Mouse (Mus musculus): ENCODE measurements around the gene Cdh6. TPM values are rescaled to one million over a fixed set of nuclear protein-coding genes. Genes with fewer than 3 reads are reported as not detected.

Cdh6 gene
- total and polyA plus RNA-seq, 2 experiments from 2014 or later: 18.1 to 20.1 TPM

DNA sequence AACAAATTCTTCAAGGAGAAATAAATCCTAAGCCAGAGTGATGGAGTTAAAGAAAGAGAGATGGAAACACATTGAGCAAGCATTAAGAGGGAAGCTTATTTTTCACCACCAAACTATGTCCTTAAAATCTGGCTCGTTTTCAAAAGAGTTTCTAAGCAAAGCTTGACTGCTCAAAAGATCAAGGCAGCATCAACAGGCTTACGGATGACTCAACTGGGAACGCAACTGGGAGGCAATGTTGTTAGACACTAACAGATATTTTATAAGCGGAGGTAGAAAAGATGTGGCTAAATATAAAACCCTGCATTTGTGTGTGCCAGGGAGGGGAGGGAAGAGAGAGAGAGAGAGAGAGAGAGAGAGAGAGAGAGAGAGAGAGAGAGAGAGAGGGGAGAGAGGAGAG lies 31.5 kb downstream of the Cdh6 start:
- Histone ChIP-seq H3K36me3 (ENCODE audit: insufficient read depth, low read length) (no peaks in the 10 kb centered on the region), H3K27ac (ENCODE audit: low read depth, low read length) (no peak overlapping the region), H3K4me3 (ENCODE audit: low read depth, low read length) (no peak overlapping the region), H3K27me3 (ENCODE audit: insufficient read depth, low read length) (no peaks in the 10 kb centered on the region), H3K9ac (replicated peaks; ENCODE audit: low read length, poor library complexity, severe bottlenecking) (no peak overlapping the region), H3K9me3 (ENCODE audit: low read length) (no peaks in the 10 kb centered on the region), H3K4me2 (ENCODE audit: low read depth, low read length, poor library complexity, severe bottlenecking) (no peak overlapping the region), H3K4me1 (ENCODE audit: insufficient read depth, low read length) (no peaks in the 10 kb centered on the region)
- no peak for DNase-seq (ENCODE audit: low spot score)
- TF ChIP-seq CTCF (IDR thresholded peaks at IDR 0.05): no peak
- ATAC-seq (ENCODE audit: low FRiP score): no peak
- 55% methylated on average over 4 of the region's 4 CpGs for WGBS

DNA sequence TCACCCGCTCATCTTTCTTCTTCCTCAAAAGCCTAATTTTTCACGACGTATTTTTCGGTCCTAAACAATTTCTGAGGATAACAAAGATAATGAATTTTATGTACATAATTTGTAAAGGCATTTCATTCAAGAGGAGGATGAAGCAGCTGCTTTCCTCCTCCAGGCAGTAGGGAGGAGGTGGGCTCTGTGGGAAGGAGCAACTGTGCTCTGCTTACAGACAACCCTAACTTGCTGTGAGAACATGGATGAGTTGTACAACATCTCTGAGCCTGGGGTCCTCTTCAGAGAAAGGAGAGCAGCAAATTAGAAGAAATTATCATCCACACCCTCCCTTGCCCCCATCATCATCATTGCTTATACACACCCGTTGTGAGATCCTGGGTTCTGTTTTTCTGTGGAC lies 33.8 kb downstream of the Cdh6 start:
- no peaks in the 10 kb centered on the region for H3K9me3 ChIP-seq (ENCODE audit: low read length)
- no peak overlapping the region for H3K9ac ChIP-seq (replicated peaks; ENCODE audit: low read length, poor library complexity, severe bottlenecking)
- no peak overlapping the region for H3K4me2 ChIP-seq (ENCODE audit: low read depth, low read length, poor library complexity, severe bottlenecking)
- H3K27ac ChIP-seq (ENCODE audit: low read depth, low read length): no peak overlapping the region
- WGBS: 72% methylated on average over 5 of the region's 5 CpGs
- H3K36me3 ChIP-seq (ENCODE audit: insufficient read depth, low read length): no peaks in the 10 kb centered on the region
- H3K4me3 ChIP-seq (ENCODE audit: low read depth, low read length): no peak overlapping the region
- no peaks in the 10 kb centered on the region for H3K4me1 ChIP-seq (ENCODE audit: insufficient read depth, low read length)
- no peak for TF ChIP-seq CTCF (IDR thresholded peaks at IDR 0.05)
- no peak for ATAC-seq (ENCODE audit: low FRiP score)
- H3K27me3 ChIP-seq (ENCODE audit: insufficient read depth, low read length): no peaks in the 10 kb centered on the region
- no peak for DNase-seq (ENCODE audit: low spot score)

DNA sequence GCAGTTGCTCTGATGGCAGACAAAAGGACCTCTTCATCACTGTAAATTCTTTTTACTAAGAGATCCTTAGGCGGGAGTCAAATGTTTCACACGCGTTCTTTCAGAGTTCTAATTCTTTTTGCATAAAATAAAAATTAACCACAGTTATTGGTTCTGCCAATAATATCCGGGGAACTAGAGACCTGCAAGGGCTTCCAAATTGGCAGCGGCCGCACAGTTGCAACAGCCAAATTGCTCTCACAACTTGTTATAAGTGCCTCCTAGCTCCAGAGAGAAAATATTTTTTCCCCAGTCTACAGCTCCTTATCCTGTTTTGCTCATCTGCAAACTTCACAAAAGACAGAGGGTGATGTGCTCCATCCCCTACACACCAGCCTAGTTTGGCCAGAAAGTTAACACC lies 36.3 kb downstream of the Cdh6 start:
- TF ChIP-seq CTCF (IDR thresholded peaks at IDR 0.05): no peak
- WGBS: 82% methylated on average over 6 of the region's 6 CpGs
- H3K4me3 ChIP-seq (ENCODE audit: low read depth, low read length): no peak overlapping the region
- H3K9me3 ChIP-seq (ENCODE audit: low read length): no peaks in the 10 kb centered on the region
- H3K4me2 ChIP-seq (ENCODE audit: low read depth, low read length, poor library complexity, severe bottlenecking): no peak overlapping the region
- no peak overlapping the region for H3K9ac ChIP-seq (replicated peaks; ENCODE audit: low read length, poor library complexity, severe bottlenecking)
- DNase-seq (ENCODE audit: low spot score) (peak; percentile 15), ATAC-seq (ENCODE audit: low FRiP score) (no peak)
- no peaks in the 10 kb centered on the region for H3K27me3 ChIP-seq (ENCODE audit: insufficient read depth, low read length)
- H3K36me3 ChIP-seq (ENCODE audit: insufficient read depth, low read length): no peaks in the 10 kb centered on the region
- no peak overlapping the region for H3K27ac ChIP-seq (ENCODE audit: low read depth, low read length)
- no peaks in the 10 kb centered on the region for H3K4me1 ChIP-seq (ENCODE audit: insufficient read depth, low read length)

DNA sequence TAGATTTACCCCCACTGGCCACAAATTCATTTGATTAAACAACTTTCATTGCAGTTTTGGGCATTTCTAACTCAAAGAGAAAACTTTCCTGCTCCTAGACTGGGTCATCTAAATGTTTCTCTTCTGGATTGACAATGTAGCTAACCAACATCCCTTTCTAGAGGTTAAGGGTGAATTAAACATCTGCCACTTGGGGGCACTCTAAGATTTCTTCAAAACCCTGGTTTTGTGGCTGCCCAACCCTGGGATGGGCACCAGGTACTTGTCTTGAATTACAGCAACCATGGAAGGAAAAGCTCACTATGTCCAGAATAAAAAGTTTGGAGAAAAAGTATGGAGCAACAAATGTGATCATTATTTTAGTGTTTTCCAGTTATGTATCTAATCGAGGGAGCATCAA lies 39.4 kb downstream of the Cdh6 start:
- Histone ChIP-seq H3K9me3 (ENCODE audit: low read length) (no peaks in the 10 kb centered on the region), H3K36me3 (ENCODE audit: insufficient read depth, low read length) (no peaks in the 10 kb centered on the region), H3K27me3 (ENCODE audit: insufficient read depth, low read length) (no peaks in the 10 kb centered on the region), H3K9ac (replicated peaks; ENCODE audit: low read length, poor library complexity, severe bottlenecking) (no peak overlapping the region), H3K4me3 (ENCODE audit: low read depth, low read length) (no peak overlapping the region), H3K4me2 (ENCODE audit: low read depth, low read length, poor library complexity, severe bottlenecking) (no peak overlapping the region), H3K27ac (ENCODE audit: low read depth, low read length) (no peak overlapping the region), H3K4me1 (ENCODE audit: insufficient read depth, low read length) (no peaks in the 10 kb centered on the region)
- DNase-seq (ENCODE audit: low spot score) (peak; percentile 33), ATAC-seq (ENCODE audit: low FRiP score) (no peak)
- TF ChIP-seq CTCF (IDR thresholded peaks at IDR 0.05): peak; percentile 55
- WGBS: 54% methylated on average over 1 of the region's 1 CpGs

DNA sequence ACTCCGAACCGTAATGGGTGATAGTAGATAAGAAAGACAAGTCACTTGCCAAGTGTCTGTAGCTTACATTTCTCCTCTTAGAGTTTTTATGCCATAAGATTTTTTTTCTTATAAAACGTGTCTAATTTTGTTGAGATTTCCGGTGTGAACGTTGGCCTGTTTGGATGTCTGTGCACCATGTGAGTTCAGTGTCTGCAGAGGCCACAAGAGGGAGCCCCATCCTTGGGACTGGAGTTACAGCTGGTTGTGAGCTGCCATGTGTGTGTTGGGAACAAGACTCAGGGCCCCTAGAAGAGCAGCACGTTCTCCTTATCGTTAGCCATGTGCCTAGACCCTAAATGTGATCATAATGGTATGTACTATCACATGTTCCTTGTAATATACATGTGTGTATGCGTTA lies 40.1 kb downstream of the Cdh6 start:
- no peak overlapping the region for H3K4me2 ChIP-seq (ENCODE audit: low read depth, low read length, poor library complexity, severe bottlenecking)

DNA sequence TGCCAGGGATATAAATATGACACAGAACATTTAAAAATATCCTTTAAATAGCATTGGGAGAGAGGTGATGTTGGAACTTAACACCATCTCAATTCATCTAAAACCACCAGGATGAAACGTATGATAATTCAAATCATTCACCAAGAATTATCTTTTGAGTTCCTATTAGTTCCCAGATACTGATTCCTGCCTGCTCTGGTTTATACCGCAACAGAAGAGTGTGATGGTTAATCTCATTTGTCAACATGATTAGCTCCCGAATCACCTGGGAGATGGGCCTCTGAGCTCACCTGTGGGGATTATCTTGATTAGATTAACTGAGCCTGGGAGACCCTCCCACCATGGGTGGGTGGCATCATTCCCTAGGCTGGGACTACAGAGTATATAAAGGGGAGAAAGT lies 41.0 kb downstream of the Cdh6 start:
- Histone ChIP-seq H3K27ac (ENCODE audit: low read depth, low read length) (no peak overlapping the region), H3K4me1 (ENCODE audit: insufficient read depth, low read length) (no peaks in the 10 kb centered on the region), H3K9ac (replicated peaks; ENCODE audit: low read length, poor library complexity, severe bottlenecking) (no peak overlapping the region), H3K4me3 (ENCODE audit: low read depth, low read length) (no peak overlapping the region), H3K4me2 (ENCODE audit: low read depth, low read length, poor library complexity, severe bottlenecking) (no peak overlapping the region), H3K36me3 (ENCODE audit: insufficient read depth, low read length) (no peaks in the 10 kb centered on the region), H3K9me3 (ENCODE audit: low read length) (no peaks in the 10 kb centered on the region), H3K27me3 (ENCODE audit: insufficient read depth, low read length) (no peaks in the 10 kb centered on the region)
- DNase-seq (ENCODE audit: low spot score) (no peak), ATAC-seq (ENCODE audit: low FRiP score) (no peak)
- 94% methylated on average over 3 of the region's 3 CpGs for WGBS
- TF ChIP-seq CTCF (IDR thresholded peaks at IDR 0.05): no peak

More for the DNA sequence above, 40.1 kb downstream of the Cdh6 start:
- DNase-seq (ENCODE audit: low spot score): no peak
- ATAC-seq (ENCODE audit: low FRiP score): no peak
- 95% methylated on average over 8 of the region's 8 CpGs for whole genome bisulfite sequencing
- no peaks in the 10 kb centered on the region for H3K4me1 ChIP-seq (ENCODE audit: insufficient read depth, low read length)
- H3K9ac ChIP-seq (replicated peaks; ENCODE audit: low read length, poor library complexity, severe bottlenecking): no peak overlapping the region
- peak; percentile 41 for TF ChIP-seq CTCF (IDR thresholded peaks at IDR 0.05)
- no peaks in the 10 kb centered on the region for H3K9me3 ChIP-seq (ENCODE audit: low read length)
- no peaks in the 10 kb centered on the region for H3K27me3 ChIP-seq (ENCODE audit: insufficient read depth, low read length)
- H3K4me3 ChIP-seq (ENCODE audit: low read depth, low read length): no peak overlapping the region
- no peak overlapping the region for H3K27ac ChIP-seq (ENCODE audit: low read depth, low read length)
- H3K36me3 ChIP-seq (ENCODE audit: insufficient read depth, low read length): no peaks in the 10 kb centered on the region
